Mouse (Mus musculus): ENCODE measurements around the gene B3galnt2.
"Not testable (repeated sequence)": the region's sequence is repeated elsewhere in the genome, so short reads cannot be mapped to it uniquely, and the experiment has no call there.

Gene B3galnt2

DNA sequence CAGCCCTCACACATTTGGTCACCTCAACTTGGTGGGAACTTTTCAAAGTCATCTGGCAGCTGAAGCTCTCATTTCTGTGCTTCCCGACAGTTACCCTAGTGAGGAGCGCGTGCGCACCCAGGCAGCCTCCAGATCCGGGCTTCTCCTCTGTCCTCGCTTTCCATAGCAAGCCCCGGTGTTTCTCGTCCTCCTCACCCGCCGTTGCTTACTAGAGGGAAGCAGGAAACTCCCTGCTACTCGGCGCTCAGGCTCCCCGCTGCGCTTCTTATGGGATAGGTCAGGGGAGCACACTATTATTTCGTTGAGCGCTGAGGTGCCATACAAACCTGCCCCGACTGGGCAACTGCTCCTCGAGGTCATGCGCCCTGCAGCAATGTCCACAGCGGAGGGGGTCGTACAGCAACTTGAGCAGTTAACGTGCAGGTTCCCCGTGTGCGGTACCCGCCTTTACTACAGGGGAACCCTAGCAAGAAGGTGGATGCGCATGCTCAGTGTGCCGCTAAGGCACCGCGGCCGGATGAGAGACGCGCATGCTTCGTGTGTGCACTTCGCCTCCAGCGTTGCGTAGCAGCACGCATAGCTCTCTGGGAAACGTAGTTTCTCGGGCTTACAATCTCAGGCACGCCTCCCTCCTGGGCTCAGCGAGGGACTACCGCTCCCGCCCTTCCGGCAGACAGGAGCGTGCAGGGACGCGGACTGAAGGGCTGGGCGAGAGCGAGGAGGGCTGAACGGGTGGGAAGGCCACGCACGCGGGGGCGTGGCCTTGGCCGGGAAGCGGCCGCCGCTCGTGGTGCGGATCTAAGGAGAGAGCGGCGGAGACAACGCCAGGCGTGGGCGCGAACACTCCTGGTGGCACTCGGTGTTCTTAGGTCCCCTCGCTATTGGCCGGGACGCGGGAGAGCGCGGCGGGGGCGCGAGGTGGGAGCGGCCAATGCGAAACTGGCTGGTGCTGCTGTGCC lies at the start of gene B3galnt2:
Gene B3galnt2, plus strand, starts transcription at position 596 of the 959 bp plus-strand sequence.
- peak; percentile 98 for DNase-seq

DNA sequence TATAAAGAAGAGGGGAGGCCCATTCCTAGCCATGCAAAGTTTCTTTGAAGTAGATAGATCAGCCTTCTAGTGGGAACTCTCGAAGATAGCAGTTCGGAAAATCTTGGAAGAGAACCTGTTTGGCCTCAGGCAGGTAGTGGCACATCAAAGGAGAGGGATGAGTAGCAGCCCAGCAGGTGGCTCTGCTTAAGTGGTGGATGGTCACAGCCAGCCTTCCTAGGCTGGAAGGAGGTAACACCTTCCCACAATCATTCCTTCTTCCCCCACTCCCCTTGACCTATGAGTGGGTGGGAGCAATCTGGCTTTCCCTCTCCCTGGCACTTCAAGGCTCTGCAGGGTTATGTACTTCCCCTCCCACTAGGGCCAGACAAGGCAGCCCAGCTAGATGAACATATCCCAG lies 42.9 kb upstream of the B3galnt2 start:
- no peak for DNase-seq

GRCm38 (mm10) chr13:13919396-13919795 lies 34.9 kb upstream of the B3galnt2 start:
- DNase-seq = no peak

DNA sequence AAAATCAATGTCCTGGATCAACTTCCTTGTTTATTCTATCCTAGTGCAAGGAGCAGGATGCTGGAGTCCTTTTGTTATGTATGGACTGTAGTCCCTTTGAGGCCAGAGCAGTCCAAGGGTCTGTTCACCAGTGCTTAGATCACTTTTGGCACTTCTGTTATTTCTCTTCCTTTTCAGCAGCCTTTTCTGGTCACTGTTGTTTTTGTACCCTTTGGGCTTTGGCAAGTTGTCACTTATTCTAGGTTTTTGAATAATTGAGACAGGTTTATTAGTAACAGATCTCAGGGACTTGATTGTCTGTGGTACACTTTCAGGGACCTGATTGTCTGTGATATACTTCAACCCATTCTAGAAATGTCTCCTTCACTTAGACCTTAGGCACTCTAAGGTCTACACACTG lies 31.7 kb upstream of the B3galnt2 start:
- DNase-seq = no peak

DNA sequence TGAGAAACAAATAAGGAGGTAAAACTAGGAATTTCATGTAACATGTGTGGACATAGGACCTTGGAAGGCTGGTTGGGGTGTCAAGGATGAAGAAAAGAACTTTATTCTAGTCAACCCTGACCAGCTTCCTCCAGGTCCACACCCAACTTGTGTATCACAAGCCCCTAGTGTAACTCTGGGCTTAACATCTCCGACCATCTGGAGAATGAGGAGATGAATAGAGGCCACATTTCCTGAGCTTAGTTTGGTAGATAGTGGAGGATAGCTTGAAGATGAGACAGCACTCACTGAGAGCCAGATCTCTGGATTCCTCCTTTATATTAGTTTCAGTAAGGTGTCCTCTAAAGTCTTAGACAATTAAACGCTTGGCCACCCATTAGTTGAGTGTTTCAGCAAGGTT lies 24.3 kb upstream of the B3galnt2 start:
- no peak for DNase-seq

- peak; percentile 64 for DNase-seq
These were observed 662 bp downstream of the B3galnt2 start for GRCm38 (mm10) chr13:13954931-13955330.

DNA sequence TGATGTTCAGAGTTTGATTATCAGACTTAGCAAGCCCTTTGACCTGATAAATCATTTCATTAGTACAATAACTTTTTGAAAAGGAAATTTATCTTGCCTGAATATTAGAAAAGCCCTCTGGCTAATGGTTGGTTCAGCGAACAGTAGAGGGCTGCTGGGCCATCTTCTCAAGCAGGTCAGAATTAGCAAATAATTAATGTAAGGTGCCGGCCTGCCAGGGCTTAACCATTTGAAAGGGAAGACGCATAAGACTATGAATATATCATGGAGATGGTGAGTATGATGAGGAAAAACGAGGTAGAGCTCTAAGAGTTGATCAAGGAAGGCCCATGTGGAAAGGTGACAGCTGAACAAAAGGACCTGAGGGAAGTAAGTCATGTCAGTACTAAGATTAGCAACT lies 2.4 kb downstream of the B3galnt2 start:
- peak; percentile 12 for DNase-seq

GRCm38 (mm10) chr13:13960211-13960610 lies 5.9 kb downstream of the B3galnt2 start:
- no peak for DNase-seq

DNA sequence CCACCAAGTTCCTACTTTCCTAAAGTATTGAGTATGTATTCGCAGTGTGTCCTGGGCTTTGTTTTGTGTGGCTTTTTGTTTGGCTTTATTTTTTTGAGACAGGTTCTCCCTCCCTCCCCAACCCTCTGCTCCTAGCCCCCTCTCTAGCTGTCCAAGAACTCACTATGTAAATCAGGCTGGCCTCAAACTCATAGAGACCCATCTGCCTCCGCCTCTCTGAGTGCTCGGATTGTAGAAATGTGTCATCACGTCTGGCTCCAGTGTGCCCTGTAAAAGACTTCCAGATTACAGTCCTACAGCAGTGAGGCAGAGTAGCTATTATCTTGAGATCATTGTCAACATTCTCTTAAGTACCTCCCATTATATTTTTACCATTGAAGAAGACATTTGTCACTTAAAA lies 6.8 kb downstream of the B3galnt2 start:
- DNase-seq = no peak

- DNase-seq = no peak
These were observed 11.2 kb downstream of the B3galnt2 start for GRCm38 (mm10) chr13:13965388-13965964.

GRCm38 (mm10) chr13:13966172-13966571 lies 11.9 kb downstream of the B3galnt2 start:
- no peak for DNase-seq

- no peak for DNase-seq
These were observed 14.4 kb downstream of the B3galnt2 start for GRCm38 (mm10) chr13:13968629-13969111.

GRCm38 (mm10) chr13:13969796-13970195 lies 15.5 kb downstream of the B3galnt2 start:
- no peak for DNase-seq

- DNase-seq = not testable (repeated sequence)
These were observed 27.6 kb downstream of the B3galnt2 start for GRCm38 (mm10) chr13:13981842-13982241.

DNA sequence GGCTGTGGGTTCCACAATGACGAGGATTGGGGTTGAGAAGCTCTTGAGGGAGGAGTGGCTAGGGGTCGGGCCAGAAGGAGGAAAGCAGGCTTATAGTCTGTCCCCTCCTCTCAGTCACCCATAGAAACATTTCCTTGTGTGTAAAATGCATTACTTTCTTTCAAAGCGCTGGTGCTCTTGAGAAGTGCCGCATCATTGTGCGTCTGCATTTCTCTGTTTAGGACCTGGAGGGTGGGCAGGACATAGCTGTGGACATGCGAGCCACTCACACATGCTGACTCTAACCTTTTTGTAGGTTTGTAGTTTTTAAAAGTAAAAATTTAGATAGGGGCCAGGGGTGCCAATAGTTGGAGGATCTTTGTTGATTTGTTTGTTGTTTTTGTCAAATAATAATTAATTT lies 29.3 kb downstream of the B3galnt2 start:
- DNase-seq = no peak

GRCm38 (mm10) chr13:13989135-13989534 lies 34.9 kb downstream of the B3galnt2 start:
- no peak for DNase-seq

- no peak for DNase-seq
These were observed 36.1 kb downstream of the B3galnt2 start for GRCm38 (mm10) chr13:13990391-13990790.

DNA sequence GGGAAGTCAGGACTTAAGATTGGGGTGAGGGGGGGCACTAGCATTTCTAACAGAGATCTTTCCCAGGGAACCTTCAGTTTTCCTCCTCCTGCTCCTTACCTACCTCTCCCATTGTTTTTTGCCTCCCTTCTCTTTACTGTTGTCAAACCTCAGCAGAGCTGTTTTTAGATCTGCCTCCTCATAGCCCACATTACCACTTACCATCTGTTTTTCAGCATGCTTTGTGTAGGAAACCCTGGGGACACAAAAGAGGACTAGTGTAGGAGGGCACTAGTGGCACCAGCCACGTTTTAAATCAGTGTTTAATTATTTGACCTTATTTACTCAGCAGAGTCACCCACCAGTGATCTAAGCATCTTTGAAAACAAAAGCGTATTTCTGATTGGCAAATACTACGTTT lies 38.8 kb downstream of the B3galnt2 start:
- DNase-seq = no peak

- DNase-seq = no peak
These were observed 40.8 kb downstream of the B3galnt2 start for GRCm38 (mm10) chr13:13995046-13995445.

- DNase-seq = no peak
These were observed 43.2 kb downstream of the B3galnt2 start for GRCm38 (mm10) chr13:13997476-13997875.

- no peak for DNase-seq
These were observed 48.4 kb downstream of the B3galnt2 start for GRCm38 (mm10) chr13:14002706-14003105.

GRCm38 (mm10) chr13:14004086-14004485 lies 49.8 kb downstream of the B3galnt2 start:
- peak; percentile 21 for DNase-seq

GRCm38 (mm10) chr13:14004999-14005398 lies 50.7 kb downstream of the B3galnt2 start:
- DNase-seq = no peak

GRCm38 (mm10) chr13:14006056-14006455 lies 51.8 kb downstream of the B3galnt2 start:
- no peak for DNase-seq

All from kidney, postnatal 10 days (tissue).